Mouse (Mus musculus) cerebellum, adult 2 months (tissue): ENCODE data around the gene Gjc2.

ENCODE experiments used
- CTCF ChIP-seq: fragments of 200-500 bp; IDR thresholded peaks from 2 replicates; pipeline ENCODE4 v1.5.1; 2011; ENCODE audit warnings: low read depth, mild to moderate bottlenecking, control low read depth, low read length, moderate library complexity, borderline replicate concordance; ENCODE audit not compliant: insufficient read depth
- POLR2A ChIP-seq: fragments of 200-500 bp; IDR thresholded peaks from 2 replicates; pipeline ENCODE4 v1.6.1; 2011; ENCODE audit warnings: low read length, control low read depth, borderline replicate concordance; ENCODE audit not compliant: insufficient read depth

DNA sequence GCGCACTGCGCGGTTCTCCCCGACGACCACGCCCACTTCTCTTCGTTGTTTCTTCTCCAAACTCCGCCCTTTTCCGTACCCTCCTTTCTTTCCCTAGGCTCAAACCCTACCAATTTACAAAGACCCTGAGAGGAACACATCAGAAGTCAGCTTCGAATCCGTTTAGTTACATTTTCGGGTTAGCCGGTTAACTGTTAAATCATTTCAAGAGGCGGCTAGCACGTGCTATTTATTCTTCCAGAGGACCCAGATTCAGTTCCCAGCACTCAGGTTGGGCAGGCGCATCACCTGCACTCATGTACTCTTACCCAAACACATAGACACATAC, 9.0 kb upstream of the Gjc2 start, which contains the start of gene Guk1:
- no peak for TF ChIP-seq POLR2A
- no peak for TF ChIP-seq CTCF
